Mouse (Mus musculus) limb, embryonic 11.5 days (tissue): ENCODE results near the gene Espnl. TPM values are rescaled to one million over a fixed set of nuclear protein-coding genes. Genes with fewer than 3 reads are reported as not detected.

Experiments used
- ATAC-seq: fragments of 200-750 bp; cut with Nextera tagmentation; 2 replicates; pipeline ENCODE4 v1.8.0; 2017; ENCODE audit warnings: low read depth; ENCODE audit not compliant: insufficient number of reproducible peaks, low FRiP score, low TSS enrichment
- DNase-seq: peaks from one replicate; pipeline ENCODE4 v3.0.0-alpha.2; 2015; ENCODE audit warnings: low spot score
- H3K27ac ChIP-seq: fragments of 300-500 bp; sonication (generic); replicated peaks from 2 replicates; pipeline ENCODE4 v1.5.1; 2014; ENCODE audit warnings: low read depth, mild to moderate bottlenecking, low read length
- H3K27me3 ChIP-seq: fragments of 300-500 bp; sonication (generic); 2 replicates; pipeline ENCODE4 v1.6.1; 2014; ENCODE audit warnings: mild to moderate bottlenecking, low read length, mixed read lengths; ENCODE audit not compliant: control insufficient read depth, insufficient read depth
- H3K36me3 ChIP-seq: fragments of 300-500 bp; sonication (generic); 2 replicates; pipeline ENCODE4 v1.6.1; 2014; ENCODE audit warnings: mild to moderate bottlenecking, low read length, moderate library complexity, mixed read lengths; ENCODE audit not compliant: control insufficient read depth, insufficient read depth
- H3K4me1 ChIP-seq: fragments of 300-500 bp; sonication (generic); 2 replicates; pipeline ENCODE4 v1.6.1; 2014; ENCODE audit warnings: low read length, mixed read lengths; ENCODE audit not compliant: control insufficient read depth, insufficient read depth
- H3K4me2 ChIP-seq: fragments of 300-500 bp; sonication (generic); 2 replicates; pipeline ENCODE4 v1.6.1; 2014; ENCODE audit warnings: low read depth, mild to moderate bottlenecking, moderate library complexity; ENCODE audit not compliant: severe bottlenecking
- H3K4me3 ChIP-seq: fragments of 300-500 bp; sonication (generic); 2 replicates; pipeline ENCODE4 v1.5.1; 2014; ENCODE audit warnings: low read depth, low read length
- H3K9ac ChIP-seq: fragments of 300-500 bp; sonication (generic); 2 replicates; pipeline ENCODE4 v1.6.1; 2014; ENCODE audit warnings: mild to moderate bottlenecking, low read length
- H3K9me3 ChIP-seq: fragments of 300-500 bp; sonication (generic); 2 replicates; pipeline ENCODE4 v1.6.1; 2016; ENCODE audit warnings: low read length; ENCODE audit not compliant: control insufficient read depth
- WGBS: fragments of 180-500 bp; shearing (Covaris S2); extraction: QIAGEN DNeasy Blood & Tissue Kit; methylation state at CpG from one replicate; pipeline ENCODE4 v1.1.7; 2014; 5-methylcytosine and 5-hydroxymethylcytosine counted together
- polyA plus RNA-seq: library from polyadenylated mRNA; unstranded; fragments of >200 nt; fragmentation: Nextera tagmentation; extraction: Ambion mirVana; gene quantifications from 2 replicates; pipeline ENCODE4 v1.2.1, GENCODE M21; 2014

Gene Espnl
- polyA plus RNA-seq, 1 experiment from 2014 or later, result 0.05 TPM

GRCm38 (mm10) chr1:91333582-91333981, 11.7 kb downstream of the Espnl start:
- no peak overlapping the region for H3K4me2 ChIP-seq
- ATAC-seq (no peak), DNase-seq (no peak)
- no peaks in the 10 kb centered on the region for H3K9me3 ChIP-seq
- H3K9ac ChIP-seq, result no peak overlapping the region
- no peak overlapping the region for H3K4me3 ChIP-seq
- no peak overlapping the region for H3K27ac ChIP-seq
- H3K36me3 ChIP-seq, result no peaks in the 10 kb centered on the region
- H3K4me1 ChIP-seq, result no peaks in the 10 kb centered on the region
- H3K27me3 ChIP-seq, result no peaks in the 10 kb centered on the region; the same call in 1 of the 2 replicates

DNA sequence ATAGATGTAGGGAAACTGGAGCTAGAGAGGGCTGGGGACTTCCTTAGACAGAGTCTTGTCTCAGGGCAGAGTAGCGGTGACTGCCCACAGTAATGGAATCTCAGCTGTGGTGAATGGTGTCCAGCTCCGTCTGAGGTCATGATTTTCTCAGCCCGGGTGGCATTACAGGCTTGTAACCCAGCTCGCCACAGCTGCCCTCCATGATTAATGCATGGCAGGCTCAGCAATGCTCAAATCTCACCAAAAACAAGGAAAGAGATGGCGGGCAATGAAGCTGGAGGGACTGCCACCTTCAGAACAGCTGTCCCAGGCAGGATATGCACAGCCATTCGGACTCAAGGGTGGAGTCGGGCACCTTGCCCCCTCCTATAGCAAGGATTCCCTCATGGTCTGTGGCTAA, 15.5 kb downstream of the Espnl start:
- H3K9me3 ChIP-seq, result no peaks in the 10 kb centered on the region
- peaks cover 4% of the 10 kb centered on the region; the same call in 1 of the 2 replicates for H3K27me3 ChIP-seq
- no peaks in the 10 kb centered on the region for H3K4me1 ChIP-seq
- no peak for ATAC-seq
- no peak overlapping the region for H3K27ac ChIP-seq
- no peak overlapping the region for H3K4me3 ChIP-seq
- no peaks in the 10 kb centered on the region for H3K36me3 ChIP-seq
- H3K4me2 ChIP-seq, result no peak overlapping the region; the same call in 1 of the 2 replicates
- H3K9ac ChIP-seq, result no peak overlapping the region
- 91% methylated on average over 7 of the region's 7 CpGs for WGBS
- no peak for DNase-seq

DNA sequence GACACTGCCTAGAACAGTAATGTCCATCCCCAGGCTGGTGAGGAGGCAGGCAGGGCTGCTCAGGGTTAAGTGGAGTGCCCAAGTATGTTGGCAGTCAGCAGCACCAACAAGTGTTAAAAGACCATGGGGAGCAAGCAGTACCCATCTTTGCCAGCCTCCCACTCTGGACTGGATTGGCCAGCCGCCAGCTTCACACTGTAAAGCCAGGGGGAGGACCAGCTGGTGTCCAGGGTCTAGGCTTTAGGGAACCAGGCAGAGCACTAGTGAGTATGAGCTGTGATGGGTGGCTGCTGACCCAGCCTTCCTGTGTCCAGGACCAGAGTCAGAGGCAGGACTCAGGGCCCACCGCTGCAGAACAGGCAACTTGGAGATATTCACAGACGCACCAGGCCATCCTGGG, 22.1 kb downstream of the Espnl start:
- DNase-seq (no peak), ATAC-seq (no peak)
- peaks cover 48% of the 10 kb centered on the region for H3K27me3 ChIP-seq
- peaks cover 9% of the 10 kb centered on the region for H3K4me1 ChIP-seq
- H3K9me3 ChIP-seq, result no peaks in the 10 kb centered on the region
- no peak overlapping the region for H3K4me2 ChIP-seq
- no peak overlapping the region for H3K9ac ChIP-seq
- no peaks in the 10 kb centered on the region for H3K36me3 ChIP-seq
- WGBS, result 72% methylated on average over 3 of the region's 3 CpGs
- H3K27ac ChIP-seq, result no peak overlapping the region
- no peak overlapping the region for H3K4me3 ChIP-seq

DNA sequence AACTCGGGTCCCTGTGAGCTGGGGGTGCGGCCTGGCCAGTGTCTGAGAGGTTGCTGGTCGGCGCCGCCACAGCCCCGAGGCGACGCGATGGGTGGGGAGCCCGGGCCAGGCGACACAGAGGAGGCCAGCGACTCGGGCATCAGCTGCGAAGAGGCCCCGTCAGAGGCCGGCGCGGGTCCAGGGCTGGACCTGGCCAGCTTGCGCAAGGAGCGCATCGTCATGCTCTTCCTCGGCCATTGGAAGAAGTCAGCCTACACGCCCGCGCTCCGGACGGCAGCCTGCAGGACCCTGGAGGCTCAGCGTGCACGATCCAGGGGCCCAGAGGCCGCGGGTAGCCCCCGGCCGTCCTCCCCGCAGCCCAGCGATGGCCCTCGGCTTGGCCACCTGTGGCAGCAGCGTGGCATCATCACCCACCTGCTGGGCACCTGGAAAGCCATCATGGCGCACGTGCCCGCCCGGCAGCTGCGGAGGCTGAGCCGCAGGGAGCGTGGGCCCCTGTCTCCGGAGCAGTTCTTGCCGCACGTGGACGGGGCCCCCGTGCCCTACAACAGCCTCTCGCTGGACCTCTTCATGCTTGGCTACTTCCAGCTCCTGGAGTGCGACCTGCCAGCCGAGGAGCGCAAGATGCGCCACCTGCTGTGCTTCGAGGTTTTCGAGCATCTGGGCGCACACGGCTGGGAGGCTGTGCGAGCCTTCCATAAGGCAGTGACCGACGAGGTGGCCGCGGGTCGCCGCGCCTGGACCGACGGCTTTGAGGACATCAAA, 23.2 kb downstream of the Espnl start:
- peak; percentile 54 for DNase-seq
- Histone ChIP-seq H3K4me1 (peaks cover 9% of the 10 kb centered on the region), H3K9me3 (no peaks in the 10 kb centered on the region), H3K27me3 (peaks cover 48% of the 10 kb centered on the region), H3K27ac (no peak overlapping the region), H3K4me2 (peak overlapping the region; percentile 51), H3K4me3 (peak overlapping the region; percentile 23), H3K36me3 (no peaks in the 10 kb centered on the region), H3K9ac (peak overlapping the region; percentile 27)
- WGBS, result 4% methylated on average over 64 of the region's 68 CpGs
- no peak for ATAC-seq

GRCm38 (mm10) chr1:91346892-91347291, 25.0 kb downstream of the Espnl start:
- Histone ChIP-seq H3K27me3 (peaks cover 45% of the 10 kb centered on the region), H3K9ac (no peak overlapping the region), H3K4me2 (no peak overlapping the region), H3K27ac (no peak overlapping the region), H3K36me3 (no peaks in the 10 kb centered on the region), H3K9me3 (no peaks in the 10 kb centered on the region), H3K4me3 (no peak overlapping the region), H3K4me1 (peaks cover 9% of the 10 kb centered on the region)
- DNase-seq, result peak; percentile 79
- ATAC-seq, result no peak
- 32% methylated on average over 3 of the region's 3 CpGs for WGBS

GRCm38 (mm10) chr1:91350841-91351240, 29.0 kb downstream of the Espnl start, which contains the start of gene Klhl30:
Gene Klhl30 (plus strand): TSS chr1:91351016.
- Histone ChIP-seq H3K4me3 (no peak within 1 kb of the TSS), H3K27ac (no peak within 1 kb of the TSS), H3K4me2 (no peak within 1 kb of the TSS), H3K9me3 (no peaks in the 10 kb centered on the region), H3K9ac (no peak within 1 kb of the TSS), H3K36me3 (no peaks in the 10 kb centered on the region), H3K4me1 (0 out of 2 replicates have a peak, but pooled peaks cover 2% of the 10 kb centered on the region), H3K27me3 (peaks cover 10% of the 10 kb centered on the region)
- no peak for DNase-seq
- no peak for ATAC-seq
- 68% methylated on average over 4 of the region's 4 CpGs for WGBS

DNA sequence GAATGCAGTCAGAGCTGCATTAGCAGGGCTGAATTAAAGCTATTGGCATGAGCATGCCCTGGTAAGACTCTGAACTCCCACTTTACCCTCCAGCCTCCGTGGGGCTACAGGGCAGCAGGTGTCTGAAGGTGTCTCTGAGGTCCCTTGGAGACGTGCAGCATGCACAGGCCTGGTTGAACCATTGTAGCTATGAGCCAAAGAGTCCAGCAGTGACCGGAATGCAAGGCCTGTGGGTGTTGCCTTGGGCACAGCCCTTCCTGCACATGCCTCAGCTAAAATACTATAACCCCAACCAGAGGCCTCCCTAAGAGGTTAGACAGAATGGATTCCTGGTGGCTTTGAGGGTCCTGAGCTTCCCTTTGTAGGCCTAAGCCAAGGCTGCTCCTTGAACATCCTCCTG, 29.4 kb downstream of the Espnl start:
- ATAC-seq (no peak), DNase-seq (no peak)
- Histone ChIP-seq H3K4me2 (no peak overlapping the region), H3K36me3 (no peaks in the 10 kb centered on the region), H3K4me1 (0 out of 2 replicates have a peak, but pooled peaks cover 2% of the 10 kb centered on the region), H3K9me3 (no peaks in the 10 kb centered on the region), H3K27ac (no peak overlapping the region), H3K4me3 (no peak overlapping the region), H3K27me3 (peaks cover 6% of the 10 kb centered on the region), H3K9ac (no peak overlapping the region)
- WGBS, result 81% methylated on average over 3 of the region's 3 CpGs

DNA sequence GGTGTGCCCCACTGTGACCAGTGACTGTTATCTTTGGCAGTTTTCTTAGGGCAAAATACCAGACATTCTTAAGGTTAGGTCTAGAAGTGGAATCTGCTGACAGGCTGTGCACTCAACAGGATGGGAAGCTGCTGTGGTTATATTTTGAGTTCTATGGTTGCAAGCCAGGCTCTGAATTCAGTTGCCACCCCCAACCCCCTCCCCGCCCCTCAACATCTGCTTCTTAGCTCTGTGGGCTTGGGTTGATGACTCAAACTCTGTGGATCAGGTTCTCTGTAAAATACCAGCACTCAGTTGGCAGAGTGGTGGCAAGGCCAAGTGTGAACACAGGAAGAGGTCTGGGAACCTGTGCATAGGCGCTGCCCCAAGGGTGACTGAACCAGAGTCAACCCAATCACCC, 30.4 kb downstream of the Espnl start:
- Histone ChIP-seq H3K36me3 (no peaks in the 10 kb centered on the region), H3K4me2 (no peak overlapping the region), H3K9ac (no peak overlapping the region), H3K4me1 (0 out of 2 replicates have a peak, but pooled peaks cover 2% of the 10 kb centered on the region), H3K9me3 (no peaks in the 10 kb centered on the region), H3K27me3 (no peaks in the 10 kb centered on the region), H3K4me3 (no peak overlapping the region), H3K27ac (no peak overlapping the region)
- ATAC-seq (no peak), DNase-seq (no peak)
- WGBS, result 88% methylated on average over 2 of the region's 2 CpGs
